Mouse (Mus musculus): ENCODE results near the gene Kcnk2. TPM values are rescaled to one million over a fixed set of nuclear protein-coding genes. Genes with fewer than 3 reads are reported as not detected.

Gene Kcnk2
- total RNA-seq, 2 experiments from 2014 or later, result 1.7 to 2.6 TPM

Small RNAs within 50 kb of the gene (microRNA-seq; reads per million reads assigned to microRNA genes)
- 0 reads per million in 2 experiments for gene Gm24092 (ENCODE audit: borderline number of aligned reads in 2 of 2)

All from heart, postnatal 36 days (tissue).